Mouse (Mus musculus): Measurements from ENCODE around the gene Elmod3. TPM values are rescaled to one million over a fixed set of nuclear protein-coding genes. Genes with fewer than 3 reads are reported as not detected.

Gene Elmod3
- polyA plus RNA-seq, 1 experiment from 2014 or later, result 15.1 TPM

- no peak for DNase-seq (ENCODE audit: low spot score)
Measured at GRCm38 (mm10) chr6:72590111-72590510, 8.1 kb downstream of the Elmod3 start.

GRCm38 (mm10) chr6:72588307-72588706 is 9.9 kb downstream of the Elmod3 start:
- Histone ChIP-seq H3K4me2 (ENCODE audit: low read length) (no peak overlapping the region), H3K4me1 (replicated peaks; ENCODE audit: control insufficient read depth, insufficient read depth, low read length) (no peaks in the 10 kb centered on the region), H3K27ac (ENCODE audit: low read depth) (no peak overlapping the region), H3K27me3 (replicated peaks; ENCODE audit: control insufficient read depth, insufficient read depth, low read length) (no peaks in the 10 kb centered on the region), H3K4me3 (ENCODE audit: low read depth, low read length) (no peak overlapping the region), H3K9me3 (ENCODE audit: control insufficient read depth, low read length) (no peaks in the 10 kb centered on the region), H3K9ac (ENCODE audit: low read length) (no peak overlapping the region), H3K36me3 (ENCODE audit: control insufficient read depth, insufficient read depth, low read length) (peaks cover 3% of the 10 kb centered on the region; the same call in 1 of the 2 replicates)
- ATAC-seq (replicated peaks; ENCODE audit: low FRiP score, low TSS enrichment, low read depth), result no peak
- DNase-seq (ENCODE audit: low spot score), result no peak

More at GRCm38 (mm10) chr6:72590111-72590510, 8.1 kb downstream of the Elmod3 start:
- no peak overlapping the region for H3K27ac ChIP-seq (ENCODE audit: low read depth)
- no peak overlapping the region for H3K4me2 ChIP-seq (ENCODE audit: low read length)
- peaks cover 3% of the 10 kb centered on the region; the same call in 1 of the 2 replicates for H3K36me3 ChIP-seq (ENCODE audit: control insufficient read depth, insufficient read depth, low read length)
- ATAC-seq (replicated peaks; ENCODE audit: low FRiP score, low TSS enrichment, low read depth), result no peak
- no peak overlapping the region for H3K9ac ChIP-seq (ENCODE audit: low read length)
- no peaks in the 10 kb centered on the region for H3K27me3 ChIP-seq (replicated peaks; ENCODE audit: control insufficient read depth, insufficient read depth, low read length)
- no peaks in the 10 kb centered on the region for H3K9me3 ChIP-seq (ENCODE audit: control insufficient read depth, low read length)
- no peak overlapping the region for H3K4me3 ChIP-seq (ENCODE audit: low read depth, low read length)
- no peaks in the 10 kb centered on the region for H3K4me1 ChIP-seq (replicated peaks; ENCODE audit: control insufficient read depth, insufficient read depth, low read length)

GRCm38 (mm10) chr6:72586701-72587100 is 11.5 kb downstream of the Elmod3 start:
- H3K9ac ChIP-seq (ENCODE audit: low read length), result no peak overlapping the region
- ATAC-seq (replicated peaks; ENCODE audit: low FRiP score, low TSS enrichment, low read depth) (no peak), DNase-seq (ENCODE audit: low spot score) (no peak)
- H3K9me3 ChIP-seq (ENCODE audit: control insufficient read depth, low read length), result no peaks in the 10 kb centered on the region
- no peaks in the 10 kb centered on the region for H3K27me3 ChIP-seq (replicated peaks; ENCODE audit: control insufficient read depth, insufficient read depth, low read length)
- 68% methylated on average over 3 of the region's 3 CpGs for WGBS
- no peak overlapping the region for H3K4me2 ChIP-seq (ENCODE audit: low read length)
- peaks cover 3% of the 10 kb centered on the region; the same call in 1 of the 2 replicates for H3K36me3 ChIP-seq (ENCODE audit: control insufficient read depth, insufficient read depth, low read length)
- H3K4me3 ChIP-seq (ENCODE audit: low read depth, low read length), result no peak overlapping the region
- no peak overlapping the region for H3K27ac ChIP-seq (ENCODE audit: low read depth)
- no peaks in the 10 kb centered on the region for H3K4me1 ChIP-seq (replicated peaks; ENCODE audit: control insufficient read depth, insufficient read depth, low read length)

GRCm38 (mm10) chr6:72584154-72584553 is 14.1 kb downstream of the Elmod3 start:
- H3K36me3 ChIP-seq (ENCODE audit: control insufficient read depth, insufficient read depth, low read length), result peaks cover 3% of the 10 kb centered on the region; the same call in 1 of the 2 replicates
- no peaks in the 10 kb centered on the region for H3K27me3 ChIP-seq (replicated peaks; ENCODE audit: control insufficient read depth, insufficient read depth, low read length)
- ATAC-seq (replicated peaks; ENCODE audit: low FRiP score, low TSS enrichment, low read depth) (no peak), DNase-seq (ENCODE audit: low spot score) (no peak)
- no peaks in the 10 kb centered on the region for H3K9me3 ChIP-seq (ENCODE audit: control insufficient read depth, low read length)
- H3K4me1 ChIP-seq (replicated peaks; ENCODE audit: control insufficient read depth, insufficient read depth, low read length), result no peaks in the 10 kb centered on the region
- H3K27ac ChIP-seq (ENCODE audit: low read depth), result no peak overlapping the region
- H3K4me3 ChIP-seq (ENCODE audit: low read depth, low read length), result no peak overlapping the region
- no peak overlapping the region for H3K4me2 ChIP-seq (ENCODE audit: low read length)
- 75% methylated on average over 11 of the region's 11 CpGs for WGBS
- no peak overlapping the region for H3K9ac ChIP-seq (ENCODE audit: low read length)

- Histone ChIP-seq H3K9me3 (ENCODE audit: control insufficient read depth, low read length) (no peaks in the 10 kb centered on the region), H3K9ac (ENCODE audit: low read length) (no peak overlapping the region), H3K4me1 (replicated peaks; ENCODE audit: control insufficient read depth, insufficient read depth, low read length) (no peaks in the 10 kb centered on the region), H3K4me3 (ENCODE audit: low read depth, low read length) (no peak overlapping the region), H3K4me2 (ENCODE audit: low read length) (no peak overlapping the region), H3K27me3 (replicated peaks; ENCODE audit: control insufficient read depth, insufficient read depth, low read length) (no peaks in the 10 kb centered on the region), H3K27ac (ENCODE audit: low read depth) (no peak overlapping the region), H3K36me3 (ENCODE audit: control insufficient read depth, insufficient read depth, low read length) (peaks cover 3% of the 10 kb centered on the region; the same call in 1 of the 2 replicates)
- ATAC-seq (replicated peaks; ENCODE audit: low FRiP score, low TSS enrichment, low read depth), result no peak
- 86% methylated on average over 4 of the region's 4 CpGs for WGBS
- DNase-seq (ENCODE audit: low spot score), result no peak
Measured at GRCm38 (mm10) chr6:72583211-72583839, 14.9 kb downstream of the Elmod3 start.

- Histone ChIP-seq H3K9ac (ENCODE audit: low read length) (no peak overlapping the region), H3K36me3 (ENCODE audit: control insufficient read depth, insufficient read depth, low read length) (0 out of 2 replicates have a peak, but pooled peaks cover 3% of the 10 kb centered on the region), H3K4me1 (replicated peaks; ENCODE audit: control insufficient read depth, insufficient read depth, low read length) (no peaks in the 10 kb centered on the region), H3K9me3 (ENCODE audit: control insufficient read depth, low read length) (no peaks in the 10 kb centered on the region), H3K27ac (ENCODE audit: low read depth) (no peak overlapping the region), H3K4me3 (ENCODE audit: low read depth, low read length) (no peak overlapping the region), H3K27me3 (replicated peaks; ENCODE audit: control insufficient read depth, insufficient read depth, low read length) (no peaks in the 10 kb centered on the region), H3K4me2 (ENCODE audit: low read length) (no peak overlapping the region)
- DNase-seq (ENCODE audit: low spot score), result no peak
- WGBS, result 79% methylated on average over 11 of the region's 11 CpGs
- no peak for ATAC-seq (replicated peaks; ENCODE audit: low FRiP score, low TSS enrichment, low read depth)
Measured at GRCm38 (mm10) chr6:72581625-72582382, 16.4 kb downstream of the Elmod3 start.

GRCm38 (mm10) chr6:72576041-72576440 is 22.2 kb downstream of the Elmod3 start:
- ATAC-seq (replicated peaks; ENCODE audit: low FRiP score, low TSS enrichment, low read depth) (no peak), DNase-seq (ENCODE audit: low spot score) (no peak)
- 95% methylated on average over 3 of the region's 3 CpGs for WGBS

GRCm38 (mm10) chr6:72571826-72572225 is 26.4 kb downstream of the Elmod3 start:
- Histone ChIP-seq H3K27me3 (replicated peaks; ENCODE audit: control insufficient read depth, insufficient read depth, low read length) (no peaks in the 10 kb centered on the region), H3K27ac (ENCODE audit: low read depth) (no peak overlapping the region), H3K9me3 (ENCODE audit: control insufficient read depth, low read length) (no peaks in the 10 kb centered on the region), H3K4me3 (ENCODE audit: low read depth, low read length) (no peak overlapping the region), H3K4me1 (replicated peaks; ENCODE audit: control insufficient read depth, insufficient read depth, low read length) (no peaks in the 10 kb centered on the region), H3K36me3 (ENCODE audit: control insufficient read depth, insufficient read depth, low read length) (peaks cover 10% of the 10 kb centered on the region; the same call in 1 of the 2 replicates), H3K4me2 (ENCODE audit: low read length) (no peak overlapping the region), H3K9ac (ENCODE audit: low read length) (no peak overlapping the region)
- 27% methylated on average over 3 of the region's 3 CpGs for WGBS
- DNase-seq (ENCODE audit: low spot score) (no peak), ATAC-seq (replicated peaks; ENCODE audit: low FRiP score, low TSS enrichment, low read depth) (no peak)

More at GRCm38 (mm10) chr6:72576041-72576440, 22.2 kb downstream of the Elmod3 start:
- Histone ChIP-seq H3K36me3 (ENCODE audit: control insufficient read depth, insufficient read depth, low read length) (0 out of 2 replicates have a peak, but pooled peaks cover 4% of the 10 kb centered on the region), H3K27me3 (replicated peaks; ENCODE audit: control insufficient read depth, insufficient read depth, low read length) (no peaks in the 10 kb centered on the region), H3K4me3 (ENCODE audit: low read depth, low read length) (no peak overlapping the region), H3K9ac (ENCODE audit: low read length) (no peak overlapping the region), H3K4me1 (replicated peaks; ENCODE audit: control insufficient read depth, insufficient read depth, low read length) (no peaks in the 10 kb centered on the region), H3K27ac (ENCODE audit: low read depth) (no peak overlapping the region), H3K9me3 (ENCODE audit: control insufficient read depth, low read length) (no peaks in the 10 kb centered on the region), H3K4me2 (ENCODE audit: low read length) (no peak overlapping the region)
